8 mouse cellular contexts compared by ENCODE assay signal in genomic region chr12:71017242-71017571, GRCm38 (mm10). TPM values are rescaled to one million over a fixed set of nuclear protein-coding genes. Genes with fewer than 3 reads are reported as not detected.
A peak's percentile ranks its signal among the peaks of the same experiment; 100 is the strongest.
DNase-seq lines count a peak whose midpoint lies in the region; ATAC-seq and TF ChIP-seq lines count a peak whose summit lies in the region.

No protein-coding gene starts in this region.

- no peak for TF ChIP-seq CTCF in bone marrow, adult 2 months (IDR thresholded peaks at IDR 0.05; ENCODE audit: control insufficient read depth, insufficient read depth, low read length)
- TF ChIP-seq CTCF in hindbrain, postnatal 0 days (IDR thresholded peaks at IDR 0.05; ENCODE audit: low read depth), result no peak

- H3K27ac ChIP-seq in kidney, embryonic 15.5 days, result peak overlapping the region; percentile 99
- peak overlapping the region; percentile 99; the same call in 1 of the 2 replicates for H3K27ac ChIP-seq in bone marrow, adult 2 months (ENCODE audit: control insufficient read depth, insufficient read depth, low read depth, low read length, poor library complexity)
- peak overlapping the region; percentile 90; the same call in 1 of the 2 replicates for H3K27ac ChIP-seq in hindbrain, postnatal 0 days

- H3K4me1 ChIP-seq in kidney, embryonic 15.5 days, result peaks cover 20% of the 10 kb centered on the region
- no peaks in the 10 kb centered on the region; the same call in 1 of the 2 replicates for H3K4me1 ChIP-seq in bone marrow, adult 2 months (ENCODE audit: control insufficient read depth, insufficient read depth, low read length)
- no peaks in the 10 kb centered on the region for H3K4me1 ChIP-seq in hindbrain, postnatal 0 days (ENCODE audit: insufficient read depth, low read length)

- no peak for ATAC-seq in kidney, embryonic 15.5 days (replicated peaks; ENCODE audit: low FRiP score)
- no peak for ATAC-seq in hindbrain, postnatal 0 days

- peaks cover 27% of the 10 kb centered on the region for H3K79me2 ChIP-seq in myocyte (ENCODE audit: control insufficient read depth, insufficient read depth)

- no peak for DNase-seq in kidney, adult 18-20 months
- no peak for DNase-seq in hindbrain, postnatal 0 days (ENCODE audit: low spot score)
- DNase-seq in frontal cortex, postnatal 25 days (ENCODE audit: low spot score in 2 of 2), result no peak
- no peak for DNase-seq in cerebellum, postnatal 36 days
- no peak for DNase-seq in left cerebral cortex, postnatal 10 days (ENCODE audit: extremely low spot score in 1 of 2, low spot score in 2 of 2)

- H3K4me2 ChIP-seq in kidney, embryonic 15.5 days, result peak overlapping the region; percentile 64
- H3K4me2 ChIP-seq in hindbrain, postnatal 0 days (ENCODE audit: low read depth, low read length), result peak overlapping the region; percentile 65
- H3K4me2 ChIP-seq in myocyte (ENCODE audit: low read depth), result peak overlapping the region; percentile 84

- no peaks in the 10 kb centered on the region for H3K27me3 ChIP-seq in kidney, embryonic 15.5 days
- no peaks in the 10 kb centered on the region for H3K27me3 ChIP-seq in hindbrain, postnatal 0 days (ENCODE audit: insufficient read depth, low read length)
- H3K27me3 ChIP-seq in myocyte (ENCODE audit: control insufficient read depth, insufficient read depth, insufficient read length), result no peaks in the 10 kb centered on the region

- 12% methylated on average over 5 of the region's 5 CpGs for WGBS in kidney, embryonic 15.5 days
- under 1% methylated on average over 5 of the region's 5 CpGs for WGBS in bone marrow, adult 2 months
- 7% methylated on average over 5 of the region's 5 CpGs for WGBS in hindbrain, postnatal 0 days

- H3K4me3 ChIP-seq in kidney, embryonic 15.5 days (replicated peaks), result peak overlapping the region; percentile 78
- H3K4me3 ChIP-seq in bone marrow, adult 2 months (replicated peaks; ENCODE audit: control insufficient read depth, low read depth, low read length), result peak overlapping the region; percentile 87
- H3K4me3 ChIP-seq in hindbrain, postnatal 0 days (ENCODE audit: low read length), result peak overlapping the region; percentile 89
- peak overlapping the region; percentile 59 for H3K4me3 ChIP-seq in myocyte

- H3K9me3 ChIP-seq in kidney, embryonic 15.5 days (replicated peaks), result no peaks in the 10 kb centered on the region
- H3K9me3 ChIP-seq in hindbrain, postnatal 0 days (ENCODE audit: low read length), result no peaks in the 10 kb centered on the region

- H3ac ChIP-seq in myocyte (ENCODE audit: control insufficient read depth, insufficient read length), result peak overlapping the region; percentile 89

- peaks cover 39% of the 10 kb centered on the region for H3K36me3 ChIP-seq in kidney, embryonic 15.5 days
- H3K36me3 ChIP-seq in hindbrain, postnatal 0 days (ENCODE audit: insufficient read depth, low read length), result peaks cover 10% of the 10 kb centered on the region; the same call in 1 of the 2 replicates
- H3K36me3 ChIP-seq in myocyte (ENCODE audit: control insufficient read depth, insufficient read depth), result peaks cover 14% of the 10 kb centered on the region

- TF ChIP-seq POLR2A in bone marrow, adult 2 months (IDR thresholded peaks at IDR 0.05; ENCODE audit: borderline replicate concordance, control insufficient read depth, low read depth, low read length), result no peak
- no peak for TF ChIP-seq POLR2A in myocyte (IDR thresholded peaks at IDR 0.05; ENCODE audit: insufficient read length, low read depth)

- H3K9ac ChIP-seq in kidney, embryonic 15.5 days, result peak overlapping the region; percentile 92
- peak overlapping the region; percentile 83 for H3K9ac ChIP-seq in hindbrain, postnatal 0 days (replicated peaks; ENCODE audit: low read length)

- intact Hi-C loops in left cerebral cortex, postnatal 10 days (cut with DNase I), result loop anchor here (5.0 kb wide), 1 partner anchor 35 kb away; no protein-coding TSS in a partner anchor

TF ChIP-seq in myocyte, 11 proteins besides CTCF, POLR2A, EP300 and RAD21:
- TF ChIP-seq MAX (IDR thresholded peaks at IDR 0.05; ENCODE audit: low read depth) (no peak), USF1 (IDR thresholded peaks at IDR 0.05; ENCODE audit: low read depth) (no peak), REST (IDR thresholded peaks at IDR 0.05; ENCODE audit: insufficient read depth, insufficient read length) (no peak)

RNA-seq across cellular contexts. Expression of gene Arid4a, which starts 1.4 kb away (rescaled TPM):
- polyA plus RNA-seq in kidney, embryonic 15.5 days (2015; fragmentation: Nextera tagmentation; extraction: Ambion mirVana), result 34.9 and 35.6 TPM in 2 replicates
- polyA plus RNA-seq in bone marrow, adult 2 months (2011; ENCODE audit: insufficient read depth, insufficient read length, low replicate concordance, missing spikeins), result 36.2 and 58.7 TPM in 2 replicates
- total RNA-seq in hindbrain, postnatal 0 days (2014; rRNA removed), result 4.7 and 7.1 TPM in 2 replicates
- polyA plus RNA-seq in hindbrain, postnatal 0 days (2015; fragmentation: Nextera tagmentation; extraction: Ambion mirVana), result 32.7 and 41.4 TPM in 2 replicates
- 1.7 TPM for polyA plus RNA-seq in myocyte (2012; fragmentation: generic; extraction: Trizol)
- total RNA-seq in left cerebral cortex, postnatal 10 days (2021), result 10 to 100 TPM; 31.2 to 32.2 TPM

RNA-seq across cellular contexts. Expression of gene Psma3, which starts 42.8 kb away (rescaled TPM):
- 591 and 640 TPM in 2 replicates for polyA plus RNA-seq in kidney, embryonic 15.5 days (2015; fragmentation: Nextera tagmentation; extraction: Ambion mirVana)
- 142 and 186 TPM in 2 replicates for polyA plus RNA-seq in bone marrow, adult 2 months (2011; ENCODE audit: insufficient read depth, insufficient read length, low replicate concordance, missing spikeins)
- 99.7 and 118 TPM in 2 replicates for total RNA-seq in hindbrain, postnatal 0 days (2014; rRNA removed)
- 533 and 543 TPM in 2 replicates for polyA plus RNA-seq in hindbrain, postnatal 0 days (2015; fragmentation: Nextera tagmentation; extraction: Ambion mirVana)
- polyA plus RNA-seq in myocyte (2012; fragmentation: generic; extraction: Trizol), result 210 TPM
- 100 to 1,000 TPM; 244 to 255 TPM for total RNA-seq in left cerebral cortex, postnatal 10 days (2021)

Comparison
In these comparisons a context has a peak if more than half of its experiments do, and no peak if none do; other contexts are left out.
1. RNA of gene Arid4a, which starts 1.4 kb away (polyA plus RNA-seq): 36.2 to 58.7 TPM in bone marrow, adult 2 months, 34.9 to 35.6 TPM in kidney, embryonic 15.5 days and 32.7 to 41.4 TPM in hindbrain, postnatal 0 days; 1.7 TPM in myocyte (single experiment); every median in the first group is over 10 times any median in the second.
2. Peak in every context shown above with its lines, with median percentiles within 50 percentile points of each other: H3K27ac ChIP-seq, H3K4me2 ChIP-seq and H3K4me3 ChIP-seq.